Mouse (Mus musculus) bone marrow, adult 2 months (tissue): ENCODE results near the gene Uap1.

ENCODE experiments used
- CTCF ChIP-seq: fragments of 200-500 bp; IDR thresholded peaks from 2 replicates; pipeline ENCODE4 v1.5.1; 2011; ENCODE audit warnings: low read length, control low read depth; ENCODE audit not compliant: control insufficient read depth, insufficient read depth
- POLR2A ChIP-seq: fragments of 200-500 bp; IDR thresholded peaks from 2 replicates; pipeline ENCODE4 v1.6.1; 2011; ENCODE audit warnings: low read depth, mild to moderate bottlenecking, control low read depth, low read length, borderline replicate concordance; ENCODE audit not compliant: control insufficient read depth

DNA sequence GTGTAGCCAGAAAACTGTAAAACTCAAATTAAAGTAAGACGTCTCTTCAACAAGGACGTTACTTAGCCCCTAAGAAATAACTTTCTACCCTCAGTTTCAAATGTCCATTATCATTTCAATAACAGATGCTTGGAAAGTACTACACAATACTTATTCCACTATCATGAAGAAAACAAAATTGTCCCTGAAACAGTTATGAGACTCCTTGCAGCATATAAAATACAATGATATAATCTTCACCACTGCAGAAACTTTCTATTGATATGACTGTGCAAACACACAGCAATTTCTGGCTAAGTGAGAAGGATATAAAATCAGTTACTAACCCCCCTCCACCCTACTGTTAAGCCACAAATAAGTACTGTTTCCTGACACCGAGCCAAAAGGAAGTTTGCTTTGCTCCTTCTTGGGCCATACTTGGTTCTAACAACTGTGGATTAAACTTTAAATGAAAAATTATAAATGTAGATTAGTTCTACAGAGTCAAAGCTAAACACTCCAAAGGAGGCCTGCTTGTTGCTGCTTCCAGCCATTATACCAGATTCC lies 11.3 kb downstream of the Uap1 start:
- no peak for TF ChIP-seq CTCF
- TF ChIP-seq POLR2A = no peak
